Mouse (Mus musculus) small intestine, adult 2 months (tissue): ENCODE results near the gene Defb47.

Experiments used
- CTCF ChIP-seq: fragments of 200-500 bp; IDR thresholded peaks from 2 replicates; pipeline ENCODE4 v1.5.1; 2012; ENCODE audit warnings: low read depth, mild to moderate bottlenecking, control low read depth, inconsistent platforms, low read length, moderate library complexity, mixed read lengths; ENCODE audit not compliant: insufficient replicate concordance, insufficient read length; ENCODE audit errors: extremely low read depth
- POLR2A ChIP-seq: fragments of 200-500 bp; IDR thresholded peaks from 2 replicates; pipeline ENCODE4 v1.6.1; 2012; ENCODE audit warnings: low read depth, mild to moderate bottlenecking, control low read depth, inconsistent platforms, low read length, moderate library complexity

- no peak for TF ChIP-seq POLR2A
- no peak for TF ChIP-seq CTCF
Observed at GRCm38 (mm10) chr14:62956091-62956490, 41.8 kb upstream of the Defb47 start.
